Comparison of ENCODE assay signal across 10 mouse cellular contexts in genomic region chr16:32814539-32814938, GRCm38 (mm10). TPM values are rescaled to one million over a fixed set of nuclear protein-coding genes. Genes with fewer than 3 reads are reported as not detected.
A peak's percentile ranks its signal among the peaks of the same experiment; 100 is the strongest.
DNase-seq lines count a peak whose midpoint lies in the region; ATAC-seq and TF ChIP-seq lines count a peak whose summit lies in the region.
"Had no signal": no experiment of that assay in that cellular context is flagged by ENCODE, and none has a peak within 500 bp of the region (broad histone marks: within the 10 kb centered on the region; RNA-seq: fewer than 3 reads in every experiment).

No protein-coding gene starts in this region.

- no peaks in the 10 kb centered on the region for H3K27me3 ChIP-seq in embryonic facial prominence, embryonic 15.5 days
- H3K27me3 ChIP-seq in heart, postnatal 0 days (ENCODE audit: control insufficient read depth, insufficient read depth, low read length), result no peaks in the 10 kb centered on the region
- no peaks in the 10 kb centered on the region for H3K27me3 ChIP-seq in stomach, embryonic 15.5 days (replicated peaks)

- H3K4me2 ChIP-seq in embryonic facial prominence, embryonic 15.5 days (replicated peaks), result peak overlapping the region; percentile 55
- peak overlapping the region; percentile 74 for H3K4me2 ChIP-seq in heart, postnatal 0 days (ENCODE audit: low read depth, low read length)
- H3K4me2 ChIP-seq in stomach, embryonic 15.5 days, result peak overlapping the region; percentile 59

- TF ChIP-seq CTCF in heart, postnatal 0 days (IDR thresholded peaks at IDR 0.05; ENCODE audit: low read depth), result no peak

- no peak overlapping the region for H3K9ac ChIP-seq in embryonic facial prominence, embryonic 15.5 days
- peak overlapping the region; percentile 60 for H3K9ac ChIP-seq in heart, postnatal 0 days (replicated peaks; ENCODE audit: low read depth, low read length)
- H3K9ac ChIP-seq in stomach, embryonic 15.5 days, result no peak overlapping the region

- H3K9me3 ChIP-seq in embryonic facial prominence, embryonic 15.5 days (replicated peaks), result no peaks in the 10 kb centered on the region
- no peaks in the 10 kb centered on the region for H3K9me3 ChIP-seq in heart, postnatal 0 days (replicated peaks; ENCODE audit: control insufficient read depth, low read length)
- no peaks in the 10 kb centered on the region for H3K9me3 ChIP-seq in stomach, embryonic 15.5 days

- H3K4me1 ChIP-seq in embryonic facial prominence, embryonic 15.5 days, result peaks cover 12% of the 10 kb centered on the region
- H3K4me1 ChIP-seq in heart, postnatal 0 days (ENCODE audit: control insufficient read depth, insufficient read depth), result peaks cover 16% of the 10 kb centered on the region; the same call in 1 of the 2 replicates
- H3K4me1 ChIP-seq in stomach, embryonic 15.5 days, result peaks cover 10% of the 10 kb centered on the region; the same call in 1 of the 2 replicates

- no peak; the same call in 1 of the 2 replicates for ATAC-seq in embryonic facial prominence, embryonic 15.5 days (ENCODE audit: insufficient number of reproducible peaks, low FRiP score, low TSS enrichment, low read depth)
- ATAC-seq in heart, postnatal 0 days (ENCODE audit: insufficient read depth, low read depth), result peak; percentile 52
- peak; percentile 52; the same call in 1 of the 2 replicates for ATAC-seq in stomach, embryonic 15.5 days (ENCODE audit: insufficient read depth, low FRiP score, low read depth)

- 21% methylated on average over 14 of the region's 14 CpGs for WGBS in embryonic facial prominence, embryonic 15.5 days
- 14% methylated on average over 14 of the region's 14 CpGs for WGBS in heart, postnatal 0 days
- WGBS in macrophage (ENCODE audit: missing documents), result 19% methylated on average over 14 of the region's 14 CpGs
- 18% methylated on average over 14 of the region's 14 CpGs for WGBS in stomach, embryonic 15.5 days

- peak; percentile 43 for DNase-seq in adrenal gland, postnatal 10 days
- DNase-seq in adrenal gland, adult 8-10 months, result no peak
- peak; percentile 41 for DNase-seq in adrenal gland, postnatal 14 days
- peak; percentile 34 for DNase-seq in heart, postnatal 0 days (ENCODE audit: low spot score)
- DNase-seq in kidney, postnatal 25 days, result peak; percentile 66 to 73

- H3K4me3 ChIP-seq in embryonic facial prominence, embryonic 15.5 days (replicated peaks), result peak overlapping the region; percentile 34
- peak overlapping the region; percentile 51 for H3K4me3 ChIP-seq in heart, postnatal 0 days (ENCODE audit: low read depth, low read length)
- H3K4me3 ChIP-seq in macrophage (ENCODE audit: inconsistent target), result peak overlapping the region; percentile 15; the same call in 1 of the 2 replicates
- peak overlapping the region; percentile 32 for H3K4me3 ChIP-seq in stomach, embryonic 15.5 days (replicated peaks)

- H3K79me2 ChIP-seq in macrophage (ENCODE audit: inconsistent target), result no peaks in the 10 kb centered on the region

- no peak overlapping the region for H3K27ac ChIP-seq in embryonic facial prominence, embryonic 15.5 days (replicated peaks)
- peak overlapping the region; percentile 83 for H3K27ac ChIP-seq in heart, postnatal 0 days (ENCODE audit: low read depth)
- no peak overlapping the region for H3K27ac ChIP-seq in macrophage
- no peak overlapping the region for H3K27ac ChIP-seq in stomach, embryonic 15.5 days

- no peak for TF ChIP-seq EP300 in heart, postnatal 0 days (IDR thresholded peaks at IDR 0.05; ENCODE audit: low read depth)

- H3K36me3 ChIP-seq in embryonic facial prominence, embryonic 15.5 days, result no peaks in the 10 kb centered on the region
- H3K36me3 ChIP-seq in heart, postnatal 0 days (replicated peaks; ENCODE audit: control insufficient read depth, insufficient read depth, low read length), result no peaks in the 10 kb centered on the region
- H3K36me3 ChIP-seq in macrophage (ENCODE audit: inconsistent target), result no peaks in the 10 kb centered on the region
- no peaks in the 10 kb centered on the region for H3K36me3 ChIP-seq in stomach, embryonic 15.5 days

RNA-seq across cellular contexts. Expression of gene Smbd1, which starts 4.3 kb away (rescaled TPM):
- not detected for total RNA-seq in adrenal gland, postnatal 10 days (2021)
- not detected for total RNA-seq in adrenal gland, adult 8-10 months (2022)
- total RNA-seq in adrenal gland, postnatal 14 days (2021), result not detected in 2 replicates
- not detected in 2 replicates for polyA plus RNA-seq in embryonic facial prominence, embryonic 15.5 days (2015; fragmentation: Nextera tagmentation; extraction: Ambion mirVana)
- total RNA-seq in heart, postnatal 0 days (2014; rRNA removed; ENCODE audit: low replicate concordance), result not detected in 2 replicates
- not detected in 2 replicates for polyA plus RNA-seq in heart, postnatal 0 days (2015; fragmentation: Nextera tagmentation; extraction: Ambion mirVana)
- total RNA-seq in macrophage (2018; cell fraction: chromatin; rRNA removed), result not detected
- total RNA-seq in macrophage (2018; cell fraction: cytosol; rRNA removed), result not detected
- total RNA-seq in macrophage (2018; cell fraction: nucleus; rRNA removed), result not detected
- not detected in 3 replicates for polyA plus RNA-seq in macrophage (2018)
- polyA plus RNA-seq in stomach, embryonic 15.5 days (2015; fragmentation: Nextera tagmentation; extraction: Ambion mirVana), result 0.27 TPM in 1 of 2 replicates, not detected in the other
- polyA plus RNA-seq: C2C12 had no signal

RNA-seq across cellular contexts. Expression of gene Muc20, which starts 17.3 kb away (rescaled TPM):
- under 1 TPM; 0.21 to 0.33 TPM for total RNA-seq in adrenal gland, postnatal 10 days (2021)
- under 1 TPM in 1 of 4 experiments, not detected in 3; 0.19 TPM for total RNA-seq in adrenal gland, adult 8-10 months (2022)
- total RNA-seq in adrenal gland, postnatal 14 days (2021), result 0.15 and 0.56 TPM in 2 replicates
- 0.55 and 1.2 TPM in 2 replicates for polyA plus RNA-seq in embryonic facial prominence, embryonic 15.5 days (2015; fragmentation: Nextera tagmentation; extraction: Ambion mirVana)
- total RNA-seq in heart, postnatal 0 days (2014; rRNA removed; ENCODE audit: low replicate concordance), result 0.12 TPM in 1 of 2 replicates, not detected in the other
- polyA plus RNA-seq in heart, postnatal 0 days (2015; fragmentation: Nextera tagmentation; extraction: Ambion mirVana), result 0.18 TPM in 1 of 2 replicates, not detected in the other
- not detected for total RNA-seq in macrophage (2018; cell fraction: chromatin; rRNA removed)
- total RNA-seq in macrophage (2018; cell fraction: cytosol; rRNA removed), result not detected
- not detected for total RNA-seq in macrophage (2018; cell fraction: nucleus; rRNA removed)
- not detected in 3 replicates for polyA plus RNA-seq in macrophage (2018)
- polyA plus RNA-seq in stomach, embryonic 15.5 days (2015; fragmentation: Nextera tagmentation; extraction: Ambion mirVana), result 0.06 and 0.08 TPM in 2 replicates
- polyA plus RNA-seq: C2C12; large intestine, adult 2 months had no signal
